In genomic region chr1:45041328-45041727, GRCm38 (mm10) we compare ENCODE assay signal across 14 mouse cellular contexts.
"Had no signal": no experiment of that assay in that cellular context is flagged by ENCODE, and none has a peak within 500 bp of the region (broad histone marks: within the 10 kb centered on the region; RNA-seq: fewer than 3 reads in every experiment).

No protein-coding gene starts in this region.

- H3K36me3 ChIP-seq: midbrain, embryonic 10.5 days; midbrain, embryonic 12.5 days; neural tube, embryonic 12.5 days had no signal

- H3K27me3 ChIP-seq: midbrain, embryonic 12.5 days; neural tube, embryonic 12.5 days had no signal

- H3K4me3 ChIP-seq: midbrain, embryonic 10.5 days; midbrain, embryonic 12.5 days; neural tube, embryonic 12.5 days had no signal

- DNase-seq: lung, adult 18-20 months; lung, embryonic 14.5 days; lung, postnatal 10 days; lung, postnatal 4 days; midbrain, embryonic 14.5 days; right cerebral cortex, postnatal 25 days; right cerebral cortex, postnatal 4 days; spleen, adult 18-20 months; thymus, adult 18-20 months; thymus, postnatal 14 days; thymus, postnatal 36 days had no signal

- H3K4me2 ChIP-seq: lung, embryonic 14.5 days; midbrain, embryonic 12.5 days; neural tube, embryonic 12.5 days had no signal
